Mouse (Mus musculus) olfactory bulb, adult 2 months (tissue): ENCODE data around the gene Dynlt1c. TPM values are rescaled to one million over a fixed set of nuclear protein-coding genes. Genes with fewer than 3 reads are reported as not detected.
"Not testable (repeated sequence)": the region's sequence is repeated elsewhere in the genome, so short reads cannot be mapped to it uniquely, and the experiment has no call there.

ENCODE experiments used
- H3K27ac ChIP-seq: fragments of 200-500 bp; 2 replicates; pipeline ENCODE4 v1.5.1; 2012; ENCODE audit warnings: low read depth, low read length; ENCODE audit not compliant: insufficient read depth
- H3K4me1 ChIP-seq: fragments of 200-500 bp; 2 replicates; pipeline ENCODE4 v1.6.1; 2012; ENCODE audit warnings: low read length; ENCODE audit not compliant: control insufficient read depth, insufficient read depth
- H3K4me3 ChIP-seq: fragments of 200-500 bp; 2 replicates; pipeline ENCODE4 v1.5.1; 2012; ENCODE audit warnings: mild to moderate bottlenecking, low read depth, low read length, moderate library complexity; ENCODE audit not compliant: insufficient read depth
- CTCF ChIP-seq: fragments of 200-500 bp; IDR thresholded peaks from 2 replicates; pipeline ENCODE4 v1.5.1; 2012; ENCODE audit warnings: low read depth, mild to moderate bottlenecking, low read length, moderate library complexity; ENCODE audit not compliant: insufficient read depth
- POLR2A ChIP-seq: fragments of 200-500 bp; IDR thresholded peaks from 2 replicates; pipeline ENCODE4 v1.6.1; 2012; ENCODE audit warnings: mild to moderate bottlenecking, low read depth, low read length, moderate library complexity; ENCODE audit not compliant: insufficient read depth
- WGBS: fragments of 180-500 bp; shearing (Covaris S2); methylation state at CpG from one replicate; pipeline ENCODE4 v1.1.7; 2018; 5-methylcytosine and 5-hydroxymethylcytosine counted together
- polyA plus RNA-seq: library from polyadenylated mRNA; stranded (reverse); fragments of >200 nt; gene quantifications from 2 replicates; pipeline ENCODE4 v1.2.4, GENCODE M21; 2012; ENCODE audit warnings: low replicate concordance; ENCODE audit not compliant: missing spikeins, insufficient read depth, insufficient read length

Dynlt1c gene
- polyA plus RNA-seq, 1 experiment: not detected

DNA sequence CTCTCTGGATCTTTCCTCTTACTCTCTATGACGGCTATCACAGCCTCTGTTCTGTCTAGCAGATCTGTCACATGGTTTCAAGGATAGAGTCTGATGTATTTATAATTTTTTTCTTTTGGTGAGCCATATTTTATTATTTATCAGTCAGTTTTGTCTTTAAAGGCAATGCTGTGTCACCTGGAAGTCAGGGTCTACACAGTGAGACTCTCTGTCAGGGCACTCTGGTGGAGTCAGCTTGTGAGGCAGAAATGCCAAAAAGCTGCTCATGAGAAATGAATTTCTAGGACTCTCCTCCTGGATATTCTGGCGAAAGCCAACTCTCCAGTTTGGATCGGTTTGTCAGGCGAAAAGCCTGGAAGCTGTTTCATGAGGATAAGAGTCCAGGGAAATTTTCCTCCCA lies 34.3 kb downstream of the Dynlt1c start:
- H3K27ac ChIP-seq, H3K4me3 ChIP-seq, H3K4me1 ChIP-seq: not testable (repeated sequence)
- 94% methylated on average over 2 of the region's 4 CpGs for WGBS

DNA sequence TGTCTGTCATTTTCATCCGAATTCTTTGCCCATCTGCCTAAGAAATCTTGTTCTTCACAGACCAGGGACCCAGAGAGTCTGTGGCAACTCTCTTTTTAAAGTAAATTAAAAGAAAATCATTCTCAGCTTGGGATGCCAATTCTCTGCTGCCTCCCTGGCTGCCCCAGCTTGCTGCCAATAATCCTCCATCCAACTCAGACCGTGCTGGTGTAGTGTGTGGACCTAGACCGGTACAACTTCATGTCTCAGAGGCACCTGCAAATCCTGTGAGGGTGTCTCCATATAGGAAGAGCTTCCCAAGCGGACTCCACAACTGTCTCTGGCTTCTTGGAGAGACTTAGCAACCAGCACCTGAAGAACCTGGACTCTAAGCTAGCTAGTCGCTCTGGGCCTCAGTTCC lies 35.4 kb downstream of the Dynlt1c start:
- H3K27ac ChIP-seq: no peak overlapping the region
- no peak overlapping the region for H3K4me3 ChIP-seq
- no peaks in the 10 kb centered on the region for H3K4me1 ChIP-seq
- TF ChIP-seq POLR2A (no peak), CTCF (no peak)
- 89% methylated on average over 5 of the region's 5 CpGs for WGBS

DNA sequence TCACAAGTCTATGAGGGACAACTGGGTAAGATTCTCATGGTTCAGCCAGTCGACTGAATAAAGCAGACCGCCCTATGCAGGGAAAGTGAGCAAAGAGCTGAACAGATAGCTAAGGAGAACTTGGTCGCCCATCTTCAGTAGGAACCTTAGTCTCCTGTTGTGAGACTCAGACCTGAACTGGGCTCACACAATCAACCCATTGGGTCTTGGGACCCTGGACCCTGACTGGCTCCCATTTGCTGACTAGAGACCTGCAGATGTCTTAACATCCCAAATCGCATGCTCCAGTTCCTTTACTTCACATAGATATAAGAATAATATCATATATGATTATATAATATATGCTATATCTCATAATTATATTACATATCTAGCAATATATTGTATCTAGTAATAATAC lies 36.0 kb downstream of the Dynlt1c start:
- WGBS: 94% methylated on average over 4 of the region's 4 CpGs
- H3K4me3 ChIP-seq, H3K4me1 ChIP-seq, H3K27ac ChIP-seq: not testable (repeated sequence)

DNA sequence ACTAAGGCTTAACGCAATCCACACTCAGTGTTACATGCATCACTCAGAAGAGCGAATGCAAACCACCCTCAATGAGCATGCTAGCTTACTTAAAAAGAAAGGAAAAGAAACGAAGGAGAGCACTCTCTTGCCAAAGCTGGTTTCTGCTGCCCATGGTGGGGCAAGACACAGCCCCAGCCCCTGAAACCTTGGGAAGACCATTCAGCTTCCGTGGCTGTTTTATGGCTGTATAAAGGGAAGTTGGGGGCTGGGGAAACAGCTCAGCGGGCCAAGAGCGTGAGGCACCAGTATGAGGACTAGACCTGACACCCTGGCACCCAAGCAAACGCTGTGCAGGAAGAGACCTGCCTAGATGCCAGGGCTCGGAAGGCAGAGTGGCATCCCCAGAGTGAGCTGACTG lies 37.0 kb downstream of the Dynlt1c start:
- not testable (repeated sequence) for H3K27ac ChIP-seq, H3K4me1 ChIP-seq, H3K4me3 ChIP-seq
- 68% methylated on average over 8 of the region's 8 CpGs for WGBS

DNA sequence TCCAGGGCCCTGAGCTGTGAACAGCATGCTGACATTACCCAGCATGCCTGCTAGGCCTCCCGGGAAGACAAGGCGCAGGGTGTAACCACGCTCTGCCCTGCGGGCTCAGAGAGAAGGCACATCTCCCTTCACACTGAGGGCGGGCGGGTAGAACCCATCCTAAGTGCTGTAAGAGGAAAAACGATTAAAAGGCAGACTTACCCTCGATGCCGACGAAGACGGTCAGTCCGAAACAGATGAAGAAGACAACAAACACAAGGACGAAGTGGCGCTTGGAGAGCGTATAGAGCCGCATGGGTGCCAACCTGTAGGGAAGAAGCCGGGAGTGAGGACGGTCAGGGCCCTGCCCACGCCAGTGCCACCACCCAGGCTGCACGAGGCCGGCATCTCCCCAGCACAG lies 38.0 kb downstream of the Dynlt1c start:
- 90% methylated on average over 18 of the region's 21 CpGs for WGBS
- not testable (repeated sequence) for H3K27ac ChIP-seq, H3K4me3 ChIP-seq, H3K4me1 ChIP-seq

DNA sequence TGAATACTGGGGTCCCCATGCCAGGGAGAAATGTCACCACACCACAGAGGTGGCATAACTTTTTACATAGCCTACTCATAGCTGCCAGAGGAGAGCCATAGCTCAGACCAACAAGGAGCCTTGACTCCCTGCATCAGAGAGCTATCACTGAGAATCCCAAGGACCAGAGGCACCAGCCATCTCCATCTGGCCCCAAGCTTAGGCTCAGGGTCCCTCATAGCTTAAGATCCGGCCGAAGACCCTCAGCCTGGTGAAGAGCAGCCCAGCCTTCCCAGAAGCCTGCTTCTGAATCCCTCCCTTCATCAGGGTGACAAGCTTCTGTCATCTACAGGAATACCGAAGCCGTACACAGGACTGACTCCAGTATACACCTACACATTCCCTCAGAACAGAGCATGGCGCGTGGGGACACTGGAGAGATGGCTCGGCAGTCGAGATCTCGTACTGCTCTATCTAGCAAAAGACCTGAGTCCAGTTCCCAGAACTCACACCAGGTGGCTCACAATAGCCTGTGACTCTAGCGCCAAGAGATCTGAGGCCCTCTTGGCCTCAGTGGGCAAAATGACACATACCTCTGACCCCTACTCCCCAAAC lies 38.7 kb downstream of the Dynlt1c start:
- not testable (repeated sequence) for H3K27ac ChIP-seq, H3K4me3 ChIP-seq, H3K4me1 ChIP-seq
- 92% methylated on average over 10 of the region's 10 CpGs for WGBS

DNA sequence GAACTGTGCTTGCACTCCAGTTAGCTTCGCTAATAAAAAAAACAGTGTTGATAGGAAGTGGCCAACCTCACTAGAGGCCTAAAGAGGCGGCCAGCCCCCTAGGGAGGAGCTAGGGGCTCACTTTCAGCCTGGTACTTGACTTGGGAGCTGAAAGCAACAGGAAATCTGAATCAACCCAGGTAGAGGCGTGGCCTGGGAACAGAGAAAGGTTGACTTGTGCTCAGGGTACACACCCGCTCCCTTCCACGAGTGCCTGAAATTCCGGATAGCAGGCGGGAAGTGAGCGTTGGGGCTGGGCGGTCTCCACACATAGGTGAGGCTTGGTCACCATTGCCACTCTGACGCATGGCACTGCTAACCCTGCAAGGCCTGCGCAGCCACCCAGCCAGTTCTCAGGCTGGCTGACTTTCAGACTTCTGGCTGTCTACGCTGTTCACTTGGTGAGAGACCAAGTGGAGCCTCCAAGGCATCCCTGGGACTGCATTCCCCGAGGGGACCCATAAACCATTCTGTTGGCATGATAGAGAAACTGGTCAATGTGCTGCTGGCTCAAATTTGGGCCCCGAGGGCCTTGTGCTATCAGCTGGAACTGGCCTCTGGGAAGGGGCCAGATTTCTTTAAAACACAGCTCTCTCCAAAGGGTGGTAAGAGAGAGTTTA lies 39.4 kb downstream of the Dynlt1c start:
- not testable (repeated sequence) for H3K4me3 ChIP-seq, H3K4me1 ChIP-seq, H3K27ac ChIP-seq
- WGBS: 93% methylated on average over 14 of the region's 14 CpGs

DNA sequence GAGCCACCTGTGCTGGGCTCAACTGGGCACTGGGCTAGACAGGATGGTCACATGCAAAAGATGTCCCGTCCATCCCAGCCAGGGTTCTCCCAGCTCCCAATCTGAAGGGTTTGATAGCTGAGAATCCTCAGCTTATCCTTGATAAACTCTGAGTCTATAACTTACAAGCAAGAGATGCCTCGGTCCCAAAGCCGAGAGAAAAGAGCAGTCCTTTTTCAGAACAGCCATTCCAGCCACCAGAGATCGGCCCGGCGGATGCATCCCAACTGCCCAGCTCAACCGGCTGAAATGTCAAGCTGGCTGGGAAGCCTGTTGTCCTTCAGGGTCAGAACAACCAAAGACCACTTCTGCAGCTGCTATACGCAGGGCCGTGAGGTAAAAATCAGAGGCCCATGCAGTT lies 42.7 kb downstream of the Dynlt1c start:
- WGBS: 94% methylated on average over 9 of the region's 9 CpGs
- not testable (repeated sequence) for H3K4me1 ChIP-seq

DNA sequence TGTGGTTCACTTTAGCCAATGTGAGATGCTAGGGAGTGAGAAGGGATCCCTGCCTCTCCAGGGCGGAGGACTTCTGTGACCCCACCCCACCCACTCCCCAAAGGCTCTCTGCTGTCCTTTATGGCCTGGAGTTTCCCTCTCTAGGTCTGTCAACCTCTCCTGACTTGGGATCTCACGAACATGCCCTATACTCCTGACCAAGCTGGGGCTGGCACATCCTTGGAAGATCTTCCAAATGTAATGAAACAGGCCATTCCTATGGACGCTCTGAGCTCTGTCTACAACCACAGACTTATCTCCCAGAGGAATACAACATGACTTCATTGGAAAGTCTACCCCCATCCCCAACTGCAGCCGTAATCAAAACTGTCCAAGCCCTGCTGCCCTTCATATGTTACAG lies 43.2 kb downstream of the Dynlt1c start:
- 93% methylated on average over 4 of the region's 4 CpGs for WGBS
- H3K4me1 ChIP-seq, H3K27ac ChIP-seq, H3K4me3 ChIP-seq: not testable (repeated sequence)

More for the DNA sequence above, 42.7 kb downstream of the Dynlt1c start:
- H3K27ac ChIP-seq, H3K4me3 ChIP-seq: not testable (repeated sequence)

DNA sequence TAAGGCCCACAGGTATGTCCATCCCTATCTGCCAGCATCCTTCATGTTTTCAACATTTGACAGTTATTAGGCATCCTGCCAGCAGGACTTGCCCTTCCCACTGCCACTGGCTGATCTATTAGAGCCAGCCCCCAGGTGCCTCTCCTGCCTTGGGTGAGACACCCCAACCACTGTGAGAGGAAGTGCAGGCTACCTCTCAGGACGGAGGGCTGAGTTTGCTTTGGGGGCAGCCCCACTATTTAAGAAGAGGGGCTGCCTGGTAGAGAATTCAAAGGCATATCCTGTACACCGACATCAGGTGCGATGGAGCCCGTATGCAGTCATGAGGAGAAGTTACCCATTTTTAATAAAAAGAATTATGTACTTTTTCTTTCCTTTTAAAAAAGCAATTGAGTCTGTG lies 44.2 kb downstream of the Dynlt1c start:
- 88% methylated on average over 4 of the region's 4 CpGs for WGBS
- H3K4me3 ChIP-seq, H3K4me1 ChIP-seq, H3K27ac ChIP-seq: not testable (repeated sequence)

DNA sequence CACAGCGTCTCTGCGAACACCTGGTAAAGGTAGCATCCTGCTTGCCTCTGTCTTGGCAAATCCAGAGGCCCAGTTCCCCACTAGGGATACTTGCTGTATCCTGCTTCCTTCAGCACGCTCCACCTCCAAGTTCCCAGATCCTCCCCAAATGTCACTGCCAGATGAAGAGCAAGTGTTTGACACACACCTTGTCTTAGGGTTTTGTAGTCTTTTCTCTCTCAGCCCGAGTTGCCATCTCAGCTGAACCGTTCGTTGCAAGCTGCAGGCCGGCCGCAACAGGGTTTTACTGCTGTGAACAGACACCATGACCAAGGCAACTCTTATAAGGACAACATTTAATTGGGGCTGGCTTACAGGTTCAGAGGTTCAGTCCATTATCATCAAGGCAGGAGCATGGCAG lies 45.4 kb downstream of the Dynlt1c start:
- H3K27ac ChIP-seq, H3K4me1 ChIP-seq, H3K4me3 ChIP-seq: not testable (repeated sequence)
- 97% methylated on average over 8 of the region's 8 CpGs for WGBS

DNA sequence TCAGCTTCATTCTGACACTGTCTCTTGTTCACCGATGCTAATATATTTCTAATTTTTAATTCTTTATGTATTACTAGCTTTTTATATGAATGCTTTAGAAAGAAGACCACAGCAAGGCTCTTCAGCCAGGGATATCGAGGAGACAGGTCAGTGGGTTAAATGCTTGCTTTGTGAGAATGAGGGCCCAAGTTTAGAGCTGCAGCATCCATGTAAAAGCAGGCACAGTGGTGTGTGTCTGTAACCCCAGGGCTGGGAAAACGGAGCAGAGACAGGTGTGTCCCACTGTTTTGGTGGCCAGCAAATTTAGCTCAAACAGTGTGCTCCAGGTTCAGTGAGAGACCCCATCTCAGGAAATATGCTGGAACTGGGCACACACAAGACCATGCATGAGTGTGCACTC lies 46.0 kb downstream of the Dynlt1c start:
- not testable (repeated sequence) for H3K4me3 ChIP-seq, H3K27ac ChIP-seq, H3K4me1 ChIP-seq
- WGBS: 96% methylated on average over 3 of the region's 3 CpGs

DNA sequence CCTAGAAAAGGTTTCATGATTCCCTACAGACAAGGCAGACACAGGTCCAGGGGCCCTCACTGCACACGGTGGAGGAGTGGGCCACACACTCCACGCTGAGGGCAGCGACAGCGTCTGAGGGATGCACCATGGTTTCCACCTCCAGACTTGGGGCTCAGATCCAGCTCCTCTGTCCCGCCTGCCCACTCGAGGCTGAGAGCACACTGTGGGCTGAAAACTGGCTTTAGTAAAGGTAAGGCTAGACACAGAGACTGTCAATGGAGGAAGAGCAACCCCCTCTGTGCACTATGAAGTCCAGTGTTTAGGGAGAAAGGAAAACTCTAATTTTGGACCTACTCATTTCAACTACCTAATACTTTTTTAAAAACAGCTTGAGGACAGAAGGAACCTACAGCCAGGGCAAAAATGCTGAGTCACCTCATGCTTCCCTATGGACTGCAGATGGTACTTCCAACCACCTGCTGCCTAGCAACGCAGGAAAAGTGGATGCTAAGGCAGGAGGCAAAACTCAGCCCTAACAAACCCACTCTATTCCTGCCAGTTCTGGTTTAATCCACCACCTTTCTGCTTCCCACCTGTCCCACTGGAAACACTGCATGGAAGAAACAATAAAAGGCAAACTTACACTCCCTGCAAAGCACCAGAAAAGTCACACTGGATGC lies 49.6 kb downstream of the Dynlt1c start:
- H3K4me1 ChIP-seq, H3K4me3 ChIP-seq, H3K27ac ChIP-seq: not testable (repeated sequence)
- 87% methylated on average over 7 of the region's 7 CpGs for WGBS

DNA sequence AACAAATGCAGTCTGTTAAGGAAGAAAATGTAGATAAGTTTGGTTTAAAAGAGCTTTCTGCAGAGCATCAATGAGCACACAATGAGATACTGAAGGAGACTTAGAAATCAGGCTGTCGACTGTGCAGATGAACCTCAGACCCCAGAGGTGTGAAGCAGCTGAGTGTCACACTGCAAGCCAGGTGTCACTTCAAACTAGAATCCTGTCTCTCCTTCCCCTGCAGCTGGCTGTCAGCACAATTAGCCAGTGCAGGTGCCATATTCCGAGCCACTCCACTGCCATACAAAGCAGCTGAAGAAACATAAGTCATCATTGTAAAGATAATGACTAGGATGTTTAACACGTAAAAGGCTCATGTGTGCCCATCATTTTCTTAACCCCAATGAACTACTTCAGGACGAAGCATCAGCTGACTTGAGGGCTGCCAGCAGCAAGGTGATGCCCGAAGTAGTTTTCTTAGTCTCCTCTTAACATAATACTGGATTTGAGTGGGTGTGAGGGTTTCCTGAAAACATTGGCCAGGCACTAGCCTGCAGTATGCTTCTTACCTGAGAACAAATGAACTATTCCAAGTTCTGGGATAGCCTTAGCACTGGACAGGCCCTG lies 52.0 kb downstream of the Dynlt1c start:
- H3K27ac ChIP-seq, H3K4me3 ChIP-seq, H3K4me1 ChIP-seq: not testable (repeated sequence)
- WGBS: 88% methylated on average over 4 of the region's 5 CpGs
